Mouse (Mus musculus) thymus, postnatal 4 days (tissue): Measurements from ENCODE around the gene Trappc6a.

Source experiments
- DNase-seq: peaks from one replicate; pipeline ENCODE4 v3.0.0; 2021

Gene Trappc6a

GRCm38 (mm10) chr7:19524420-19525104 is 16.4 kb downstream of the Trappc6a start:
- no peak for DNase-seq

GRCm38 (mm10) chr7:19525105-19525481 is 16.9 kb downstream of the Trappc6a start:
- DNase-seq: peak; percentile 29

GRCm38 (mm10) chr7:19531077-19531476 is 22.9 kb downstream of the Trappc6a start:
- DNase-seq: no peak

- no peak for DNase-seq
Observed at GRCm38 (mm10) chr7:19532240-19532639, 24.0 kb downstream of the Trappc6a start.

- no peak for DNase-seq
Observed at GRCm38 (mm10) chr7:19534676-19535075, 26.5 kb downstream of the Trappc6a start.

- DNase-seq: no peak
Observed at GRCm38 (mm10) chr7:19540771-19541566, 32.8 kb downstream of the Trappc6a start.

- DNase-seq: no peak
Observed at GRCm38 (mm10) chr7:19541681-19542154, 33.5 kb downstream of the Trappc6a start.

GRCm38 (mm10) chr7:19542155-19542691 is 34.0 kb downstream of the Trappc6a start:
- DNase-seq: peak; percentile 25

- peak; percentile 81 for DNase-seq
Observed at GRCm38 (mm10) chr7:19543584-19543983, 35.4 kb downstream of the Trappc6a start.

GRCm38 (mm10) chr7:19546007-19546406 is 37.8 kb downstream of the Trappc6a start:
- DNase-seq: no peak

GRCm38 (mm10) chr7:19547344-19547969 is 39.3 kb downstream of the Trappc6a start:
- DNase-seq: no peak

GRCm38 (mm10) chr7:19549394-19549793 is 41.2 kb downstream of the Trappc6a start:
- DNase-seq: no peak

GRCm38 (mm10) chr7:19551634-19552033 is 43.4 kb downstream of the Trappc6a start:
- no peak for DNase-seq

- no peak for DNase-seq
Observed at GRCm38 (mm10) chr7:19552443-19552842, 44.2 kb downstream of the Trappc6a start.

GRCm38 (mm10) chr7:19554168-19554567 is 46.0 kb downstream of the Trappc6a start:
- DNase-seq: no peak

GRCm38 (mm10) chr7:19557086-19557485 is 48.9 kb downstream of the Trappc6a start:
- no peak for DNase-seq

- DNase-seq: no peak
Observed at GRCm38 (mm10) chr7:19557982-19558900, 50.0 kb downstream of the Trappc6a start.

- peak; percentile 71 for DNase-seq
Observed at GRCm38 (mm10) chr7:19558965-19559364, 50.8 kb downstream of the Trappc6a start.

- no peak for DNase-seq
Observed at GRCm38 (mm10) chr7:19560491-19561260, 52.5 kb downstream of the Trappc6a start.

- DNase-seq: no peak
Observed at GRCm38 (mm10) chr7:19561431-19561764, 53.2 kb downstream of the Trappc6a start.
